Mouse (Mus musculus): Measurements from ENCODE around the gene Macrod1.

DNA sequence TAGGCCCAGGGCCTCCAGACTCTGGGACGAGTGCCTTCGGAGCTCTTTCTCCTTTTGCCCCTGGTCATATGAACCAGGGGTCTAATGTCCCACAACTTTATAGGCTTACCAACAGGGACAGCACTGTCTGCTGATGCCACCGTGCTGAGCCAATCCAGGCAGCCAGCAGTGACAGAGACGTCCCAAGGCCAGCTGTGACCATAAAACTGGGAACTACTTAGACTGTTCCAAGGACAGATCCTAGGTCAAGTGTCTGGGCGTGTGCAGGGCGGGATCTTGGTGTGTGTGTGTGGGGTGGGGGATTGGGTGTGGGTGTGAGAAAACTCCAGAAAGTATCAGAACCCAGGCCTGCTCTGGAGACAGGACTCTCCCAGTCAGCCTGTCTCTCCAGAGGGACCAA, 114.3 kb downstream of the Macrod1 start:
- TF ChIP-seq POLR2A (IDR thresholded peaks at IDR 0.05; ENCODE audit: low read depth, low read length), result no peak
- TF ChIP-seq CTCF (conservative IDR thresholded peaks at IDR 0.05; ENCODE audit: insufficient read depth, insufficient read length, low read depth, low read length), result no peak
